Mouse (Mus musculus): ENCODE measurements around the gene Clba1.

GRCm38 (mm10) chr12:112761411-112761810, 47.3 kb upstream of the Clba1 start:
- TF ChIP-seq GATA1 (IDR thresholded peaks at IDR 0.05; ENCODE audit: low read length): no peak
- TF ChIP-seq TAL1 (IDR thresholded peaks at IDR 0.05; ENCODE audit: low read length): no peak
